Mouse (Mus musculus) A20 (cell line): Measurements from ENCODE around the gene Zfp141.
A peak's percentile ranks its signal among the peaks of the same experiment; 100 is the strongest.

ENCODE experiments used
- DNase-seq: peaks from one replicate; pipeline ENCODE4 v3.0.0-alpha.2; 2011; ENCODE audit warnings: low read depth, low spot score

Gene Zfp141

GRCm38 (mm10) chr7:42505588-42505987 is at the start of gene Zfp141:
Zfp141 (minus strand) TSS chr7:42505740.
- DNase-seq: peak; percentile 92

- no peak for DNase-seq
Measured at GRCm38 (mm10) chr7:42551766-42552165, 46.2 kb upstream of the Zfp141 start.

- no peak for DNase-seq
Measured at GRCm38 (mm10) chr7:42505186-42505585, 354 bp downstream of the Zfp141 start.

GRCm38 (mm10) chr7:42498248-42498647 is 7.3 kb downstream of the Zfp141 start:
- DNase-seq: no peak

- DNase-seq: no peak
Measured at GRCm38 (mm10) chr7:42497356-42497755, 8.2 kb downstream of the Zfp141 start.

GRCm38 (mm10) chr7:42496202-42496601 is 9.3 kb downstream of the Zfp141 start:
- DNase-seq: no peak

- DNase-seq: no peak
Measured at GRCm38 (mm10) chr7:42490859-42491258, 14.7 kb downstream of the Zfp141 start.

- no peak for DNase-seq
Measured at GRCm38 (mm10) chr7:42490358-42490757, 15.2 kb downstream of the Zfp141 start.

- DNase-seq: no peak
Measured at GRCm38 (mm10) chr7:42454640-42455039, 50.9 kb downstream of the Zfp141 start.

GRCm38 (mm10) chr7:42450618-42451017 is 54.9 kb downstream of the Zfp141 start:
- peak; percentile 38 for DNase-seq

GRCm38 (mm10) chr7:42447850-42448249 is 57.7 kb downstream of the Zfp141 start, which contains the start of gene 4933421I07Rik:
4933421I07Rik (minus strand) TSS chr7:42448120.
- DNase-seq: no peak

GRCm38 (mm10) chr7:42447352-42447751 is 58.2 kb downstream of the Zfp141 start:
- DNase-seq: no peak
